Mouse (Mus musculus): ENCODE measurements around the gene Sh3d21. TPM values are rescaled to one million over a fixed set of nuclear protein-coding genes. Genes with fewer than 3 reads are reported as not detected.

Sh3d21 gene
- polyA plus RNA-seq, 1 experiment from 2014 or later: 7.9 TPM

DNA sequence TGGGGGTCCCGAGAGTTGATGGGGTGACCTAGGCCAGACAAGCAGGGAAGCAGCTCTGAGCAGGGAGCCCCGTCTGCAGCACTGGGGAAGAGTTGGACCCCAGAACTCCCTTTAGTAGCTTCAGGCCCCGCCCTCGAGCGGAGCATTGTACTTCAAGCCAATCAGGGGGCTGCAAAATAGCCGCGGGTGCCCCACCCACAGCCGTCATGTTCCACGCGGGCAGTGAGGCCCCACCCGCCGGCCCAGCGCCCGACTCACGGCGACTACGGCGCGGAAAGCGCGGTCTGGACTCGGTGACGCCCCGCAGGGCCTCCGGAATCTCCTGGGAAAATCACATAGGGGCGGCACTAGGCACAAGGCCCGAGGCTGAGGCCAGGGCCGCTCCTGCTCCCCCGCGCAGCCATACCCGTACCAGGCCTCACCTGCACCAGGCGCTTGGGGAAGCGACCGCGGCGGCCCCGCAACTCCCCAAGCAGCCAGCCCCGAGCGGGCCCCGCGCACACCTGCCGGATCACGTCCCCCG lies 686 bp downstream of the Sh3d21 start:
- Histone ChIP-seq H3K27ac (ENCODE audit: low read depth) (peak overlapping the region; percentile 84), H3K4me1 (replicated peaks; ENCODE audit: control insufficient read depth, insufficient read depth, low read length) (peaks cover 9% of the 10 kb centered on the region; the same call in 1 of the 2 replicates), H3K4me3 (ENCODE audit: low read depth, low read length) (peak overlapping the region; percentile 51), H3K9me3 (ENCODE audit: control insufficient read depth, low read length) (no peaks in the 10 kb centered on the region), H3K4me2 (ENCODE audit: low read length) (peak overlapping the region; percentile 92), H3K9ac (ENCODE audit: low read length) (peak overlapping the region; percentile 77), H3K27me3 (replicated peaks; ENCODE audit: control insufficient read depth, insufficient read depth, low read length) (no peaks in the 10 kb centered on the region), H3K36me3 (ENCODE audit: control insufficient read depth, insufficient read depth, low read length) (peaks cover 17% of the 10 kb centered on the region)
- WGBS: under 1% methylated on average over 44 of the region's 44 CpGs
- DNase-seq (ENCODE audit: low spot score) (peak; percentile 87), ATAC-seq (replicated peaks; ENCODE audit: low FRiP score, low TSS enrichment, low read depth) (peak; percentile 90)

- Histone ChIP-seq H3K36me3 (ENCODE audit: control insufficient read depth, insufficient read depth, low read length) (peaks cover 14% of the 10 kb centered on the region), H3K4me2 (ENCODE audit: low read length) (peak overlapping the region; percentile 92), H3K9ac (ENCODE audit: low read length) (peak overlapping the region; percentile 77), H3K4me1 (replicated peaks; ENCODE audit: control insufficient read depth, insufficient read depth, low read length) (peaks cover 9% of the 10 kb centered on the region; the same call in 1 of the 2 replicates), H3K27me3 (replicated peaks; ENCODE audit: control insufficient read depth, insufficient read depth, low read length) (no peaks in the 10 kb centered on the region), H3K27ac (ENCODE audit: low read depth) (no peak overlapping the region), H3K4me3 (ENCODE audit: low read depth, low read length) (peak overlapping the region; percentile 51), H3K9me3 (ENCODE audit: control insufficient read depth, low read length) (no peaks in the 10 kb centered on the region)
- no peak for DNase-seq (ENCODE audit: low spot score)
- ATAC-seq (replicated peaks; ENCODE audit: low FRiP score, low TSS enrichment, low read depth): 0 out of 2 replicates have a peak, but pooled peaks have one; percentile 1
- 59% methylated on average over 9 of the region's 9 CpGs for WGBS
These were observed 1.3 kb downstream of the Sh3d21 start for GRCm38 (mm10) chr4:126161986-126162385.

GRCm38 (mm10) chr4:126161456-126161855 lies 1.8 kb downstream of the Sh3d21 start:
- Histone ChIP-seq H3K4me2 (ENCODE audit: low read length) (no peak overlapping the region), H3K9me3 (ENCODE audit: control insufficient read depth, low read length) (no peaks in the 10 kb centered on the region), H3K36me3 (ENCODE audit: control insufficient read depth, insufficient read depth, low read length) (peaks cover 8% of the 10 kb centered on the region), H3K27ac (ENCODE audit: low read depth) (no peak overlapping the region), H3K4me1 (replicated peaks; ENCODE audit: control insufficient read depth, insufficient read depth, low read length) (peaks cover 10% of the 10 kb centered on the region; the same call in 1 of the 2 replicates), H3K27me3 (replicated peaks; ENCODE audit: control insufficient read depth, insufficient read depth, low read length) (no peaks in the 10 kb centered on the region), H3K4me3 (ENCODE audit: low read depth, low read length) (no peak overlapping the region), H3K9ac (ENCODE audit: low read length) (no peak overlapping the region)
- 88% methylated on average over 6 of the region's 6 CpGs for WGBS
- DNase-seq (ENCODE audit: low spot score) (no peak), ATAC-seq (replicated peaks; ENCODE audit: low FRiP score, low TSS enrichment, low read depth) (no peak)

DNA sequence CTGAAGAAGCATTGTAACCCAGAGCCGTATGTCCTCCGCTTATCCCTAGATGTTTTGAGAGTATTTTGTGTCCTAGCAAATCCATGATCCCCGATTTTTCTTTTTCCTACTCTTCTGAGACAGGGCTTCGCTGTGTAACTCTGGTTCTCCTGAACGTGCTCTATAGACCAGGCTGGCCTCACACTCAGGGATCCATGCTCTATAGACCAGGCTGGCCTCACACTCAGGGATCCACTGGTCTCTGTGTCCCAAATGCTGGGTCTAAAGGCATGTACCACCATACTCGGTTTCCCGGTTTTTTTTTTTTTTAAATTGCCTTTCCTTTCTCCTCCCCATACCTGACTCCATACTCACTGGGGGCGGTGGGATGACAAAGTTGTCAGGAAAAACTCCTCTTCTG lies 2.3 kb downstream of the Sh3d21 start:
- H3K4me1 ChIP-seq (replicated peaks; ENCODE audit: control insufficient read depth, insufficient read depth, low read length): peaks cover 15% of the 10 kb centered on the region
- ATAC-seq (replicated peaks; ENCODE audit: low FRiP score, low TSS enrichment, low read depth) (no peak), DNase-seq (ENCODE audit: low spot score) (no peak)
- WGBS: 92% methylated on average over 8 of the region's 8 CpGs
- no peak overlapping the region for H3K9ac ChIP-seq (ENCODE audit: low read length)
- H3K4me3 ChIP-seq (ENCODE audit: low read depth, low read length): no peak overlapping the region
- H3K36me3 ChIP-seq (ENCODE audit: control insufficient read depth, insufficient read depth, low read length): peaks cover 4% of the 10 kb centered on the region
- no peak overlapping the region for H3K4me2 ChIP-seq (ENCODE audit: low read length)
- no peaks in the 10 kb centered on the region for H3K9me3 ChIP-seq (ENCODE audit: control insufficient read depth, low read length)
- H3K27ac ChIP-seq (ENCODE audit: low read depth): no peak overlapping the region
- no peaks in the 10 kb centered on the region for H3K27me3 ChIP-seq (replicated peaks; ENCODE audit: control insufficient read depth, insufficient read depth, low read length)

GRCm38 (mm10) chr4:126159455-126159854 lies 3.8 kb downstream of the Sh3d21 start:
- no peaks in the 10 kb centered on the region for H3K36me3 ChIP-seq (ENCODE audit: control insufficient read depth, insufficient read depth, low read length)
- 71% methylated on average over 8 of the region's 8 CpGs for WGBS
- no peak overlapping the region for H3K27ac ChIP-seq (ENCODE audit: low read depth)
- H3K9ac ChIP-seq (ENCODE audit: low read length): no peak overlapping the region
- no peak overlapping the region for H3K4me2 ChIP-seq (ENCODE audit: low read length)
- ATAC-seq (replicated peaks; ENCODE audit: low FRiP score, low TSS enrichment, low read depth) (no peak), DNase-seq (ENCODE audit: low spot score) (no peak)
- no peaks in the 10 kb centered on the region for H3K27me3 ChIP-seq (replicated peaks; ENCODE audit: control insufficient read depth, insufficient read depth, low read length)
- no peaks in the 10 kb centered on the region for H3K9me3 ChIP-seq (ENCODE audit: control insufficient read depth, low read length)
- peaks cover 23% of the 10 kb centered on the region for H3K4me1 ChIP-seq (replicated peaks; ENCODE audit: control insufficient read depth, insufficient read depth, low read length)
- no peak overlapping the region for H3K4me3 ChIP-seq (ENCODE audit: low read depth, low read length)

- no peak overlapping the region for H3K27ac ChIP-seq (ENCODE audit: low read depth)
- H3K4me2 ChIP-seq (ENCODE audit: low read length): no peak overlapping the region
- no peaks in the 10 kb centered on the region for H3K36me3 ChIP-seq (ENCODE audit: control insufficient read depth, insufficient read depth, low read length)
- H3K4me1 ChIP-seq (replicated peaks; ENCODE audit: control insufficient read depth, insufficient read depth, low read length): peaks cover 14% of the 10 kb centered on the region
- H3K9ac ChIP-seq (ENCODE audit: low read length): no peak overlapping the region
- no peak overlapping the region for H3K4me3 ChIP-seq (ENCODE audit: low read depth, low read length)
- DNase-seq (ENCODE audit: low spot score) (no peak), ATAC-seq (replicated peaks; ENCODE audit: low FRiP score, low TSS enrichment, low read depth) (no peak)
- H3K9me3 ChIP-seq (ENCODE audit: control insufficient read depth, low read length): no peaks in the 10 kb centered on the region
- 92% methylated on average over 6 of the region's 6 CpGs for WGBS
- H3K27me3 ChIP-seq (replicated peaks; ENCODE audit: control insufficient read depth, insufficient read depth, low read length): no peaks in the 10 kb centered on the region
These were observed 5.7 kb downstream of the Sh3d21 start for GRCm38 (mm10) chr4:126157562-126157961.

- no peak for DNase-seq (ENCODE audit: low spot score)
These were observed 6.7 kb downstream of the Sh3d21 start for GRCm38 (mm10) chr4:126156617-126157016.

DNA sequence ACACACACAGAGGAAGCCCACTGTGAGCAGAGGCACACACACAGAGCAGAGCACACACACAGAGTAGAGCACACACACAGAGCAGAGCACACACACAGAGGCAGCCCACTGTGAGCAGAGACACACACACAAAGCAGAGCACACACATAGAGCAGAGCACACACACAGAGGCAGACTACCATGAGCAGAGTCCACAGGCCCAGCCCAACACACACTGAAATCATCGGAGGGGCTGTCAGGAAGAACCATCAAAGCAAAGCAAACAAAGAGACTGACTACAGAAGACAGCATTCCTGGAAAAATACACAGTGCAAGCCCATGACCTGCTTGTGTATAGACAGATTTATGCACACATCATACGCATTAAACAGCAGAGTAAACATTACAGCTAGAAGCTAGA lies 7.4 kb downstream of the Sh3d21 start:
- H3K9me3 ChIP-seq (ENCODE audit: control insufficient read depth, low read length): no peaks in the 10 kb centered on the region
- peaks cover 18% of the 10 kb centered on the region for H3K4me1 ChIP-seq (replicated peaks; ENCODE audit: control insufficient read depth, insufficient read depth, low read length)
- DNase-seq (ENCODE audit: low spot score): no peak
- no peak; the same call in 1 of the 2 replicates for ATAC-seq (replicated peaks; ENCODE audit: low FRiP score, low TSS enrichment, low read depth)
- H3K9ac ChIP-seq (ENCODE audit: low read length): no peak overlapping the region
- H3K27ac ChIP-seq (ENCODE audit: low read depth): peak overlapping the region; percentile 77
- H3K4me3 ChIP-seq (ENCODE audit: low read depth, low read length): no peak overlapping the region
- whole genome bisulfite sequencing: 25% methylated on average over 2 of the region's 2 CpGs
- peaks cover 9% of the 10 kb centered on the region for H3K36me3 ChIP-seq (ENCODE audit: control insufficient read depth, insufficient read depth, low read length)
- H3K27me3 ChIP-seq (replicated peaks; ENCODE audit: control insufficient read depth, insufficient read depth, low read length): no peaks in the 10 kb centered on the region
- H3K4me2 ChIP-seq (ENCODE audit: low read length): no peak overlapping the region

More at GRCm38 (mm10) chr4:126156617-126157016, 6.7 kb downstream of the Sh3d21 start:
- Histone ChIP-seq H3K9me3 (ENCODE audit: control insufficient read depth, low read length) (no peaks in the 10 kb centered on the region), H3K9ac (ENCODE audit: low read length) (no peak overlapping the region), H3K4me2 (ENCODE audit: low read length) (no peak overlapping the region), H3K27me3 (replicated peaks; ENCODE audit: control insufficient read depth, insufficient read depth, low read length) (no peaks in the 10 kb centered on the region), H3K27ac (ENCODE audit: low read depth) (0 out of 2 replicates have a peak overlapping the region, but pooled peaks have one; percentile 77), H3K4me1 (replicated peaks; ENCODE audit: control insufficient read depth, insufficient read depth, low read length) (peaks cover 14% of the 10 kb centered on the region), H3K36me3 (ENCODE audit: control insufficient read depth, insufficient read depth, low read length) (peaks cover 4% of the 10 kb centered on the region), H3K4me3 (ENCODE audit: low read depth, low read length) (no peak overlapping the region)
- WGBS: 65% methylated on average over 5 of the region's 5 CpGs
- no peak for ATAC-seq (replicated peaks; ENCODE audit: low FRiP score, low TSS enrichment, low read depth)

- no peaks in the 10 kb centered on the region for H3K9me3 ChIP-seq (ENCODE audit: control insufficient read depth, low read length)
- DNase-seq (ENCODE audit: low spot score) (no peak), ATAC-seq (replicated peaks; ENCODE audit: low FRiP score, low TSS enrichment, low read depth) (no peak)
- WGBS: 18% methylated on average over 4 of the region's 4 CpGs
- no peak overlapping the region for H3K9ac ChIP-seq (ENCODE audit: low read length)
- H3K36me3 ChIP-seq (ENCODE audit: control insufficient read depth, insufficient read depth, low read length): peaks cover 9% of the 10 kb centered on the region
- peaks cover 25% of the 10 kb centered on the region for H3K4me1 ChIP-seq (replicated peaks; ENCODE audit: control insufficient read depth, insufficient read depth, low read length)
- no peak overlapping the region for H3K4me3 ChIP-seq (ENCODE audit: low read depth, low read length)
- no peak overlapping the region for H3K4me2 ChIP-seq (ENCODE audit: low read length)
- H3K27ac ChIP-seq (ENCODE audit: low read depth): peak overlapping the region; percentile 77
- no peaks in the 10 kb centered on the region for H3K27me3 ChIP-seq (replicated peaks; ENCODE audit: control insufficient read depth, insufficient read depth, low read length)
These were observed 8.1 kb downstream of the Sh3d21 start for GRCm38 (mm10) chr4:126155183-126155582.

Measured in intestine, embryonic 14.5 days (tissue).